Mouse (Mus musculus) CH12.LX (cell line): ENCODE measurements around the gene Ppp4c. TPM values are rescaled to one million over a fixed set of nuclear protein-coding genes. Genes with fewer than 3 reads are reported as not detected.
A peak's percentile ranks its signal among the peaks of the same experiment; 100 is the strongest.

Experiments
- DNase-seq: peaks from one replicate; pipeline ENCODE4 v3.0.0-alpha.2; 2013; ENCODE audit errors: extremely low read depth
- H3K27ac ChIP-seq: 2 replicates; pipeline ENCODE4 v1.5.1; 2012; ENCODE audit warnings: low read depth, mild to moderate bottlenecking, control low read depth, moderate library complexity; ENCODE audit not compliant: insufficient read depth
- H3K27me3 ChIP-seq: replicated peaks from 2 replicates; pipeline ENCODE3; 2012; ENCODE audit warnings: inconsistent platforms
- H3K36me3 ChIP-seq, 2 experiments: replicated peaks in 1 of 2; 2 replicates each; pipeline versions ENCODE3 to v1.6.1; 2012; ENCODE audit warnings: inconsistent platforms in 1 of 2, low read length in 1 of 2, mild to moderate bottlenecking in 1 of 2, mixed read lengths in 1 of 2, moderate library complexity in 1 of 2; ENCODE audit not compliant: control insufficient read depth in 1 of 2, insufficient read depth in 1 of 2
- H3K4me1 ChIP-seq, 2 experiments: 2 replicates each; pipeline ENCODE4 v1.6.1; 2012; ENCODE audit warnings: inconsistent platforms in 1 of 2, moderate library complexity in 1 of 2; ENCODE audit not compliant: insufficient read depth in 2 of 2, control insufficient read depth in 1 of 2
- H3K4me2 ChIP-seq: 2 replicates; pipeline ENCODE4 v1.6.1; 2012; ENCODE audit warnings: low read depth, mild to moderate bottlenecking, control low read depth; ENCODE audit not compliant: poor library complexity, insufficient read depth, severe bottlenecking
- H3K4me3 ChIP-seq, 3 experiments: fragments of 150-350 bp in 1 of 3; sonication (generic) in 1 of 3; replicated peaks in 1 of 3; 2 replicates each; pipeline versions ENCODE3 to v1.5.1; 2011 to 2012; ENCODE audit warnings: low read depth in 2 of 3, low read length in 2 of 3, mild to moderate bottlenecking in 2 of 3, moderate library complexity in 2 of 3, control low read depth in 1 of 3, improper control_type of control experiment in 1 of 3, inconsistent platforms in 1 of 3, mixed read lengths in 1 of 3; ENCODE audit not compliant: poor library complexity in 1 of 3
- H3K79me2 ChIP-seq: replicated peaks from 2 replicates; pipeline ENCODE4 v1.6.1; 2012; ENCODE audit warnings: mild to moderate bottlenecking, moderate library complexity; ENCODE audit not compliant: control insufficient read depth, poor library complexity, insufficient read depth, severe bottlenecking; ENCODE audit errors: extremely low read depth
- H3K9ac ChIP-seq: 2 replicates; pipeline ENCODE4 v1.6.1; 2012; ENCODE audit warnings: low read depth, mild to moderate bottlenecking, control low read depth, moderate library complexity; ENCODE audit not compliant: insufficient read depth
- H3K9me3 ChIP-seq: replicated peaks from 2 replicates; pipeline ENCODE3; 2012; ENCODE audit warnings: low read length, inconsistent platforms, mixed read lengths
- BHLHE40 ChIP-seq: IDR thresholded peaks from 2 replicates; pipeline ENCODE4 v1.6.1; 2011; ENCODE audit warnings: mild to moderate bottlenecking, low read depth, low read length, improper control_type of control experiment
- CHD1 ChIP-seq: IDR thresholded peaks from 2 replicates; pipeline ENCODE4 v1.6.1; 2012; ENCODE audit warnings: low read depth, low read length, improper control_type of control experiment, inconsistent platforms
- CHD2 ChIP-seq: IDR thresholded peaks from 2 replicates; pipeline ENCODE4 v1.6.1; 2011; ENCODE audit warnings: low read length, improper control_type of control experiment
- CTCF ChIP-seq, 2 experiments: IDR thresholded peaks in 1 of 2; conservative IDR thresholded peaks in 1 of 2; 2 replicates each; pipeline ENCODE4 v1.5.1; 2011 to 2012; ENCODE audit warnings: low read depth in 2 of 2, low read length in 2 of 2, improper control_type of control experiment in 1 of 2, inconsistent platforms in 1 of 2, mild to moderate bottlenecking in 1 of 2, moderate library complexity in 1 of 2
- E2F4 ChIP-seq: IDR thresholded peaks from 2 replicates; pipeline ENCODE4 v1.6.1; 2011; ENCODE audit warnings: low read depth, low read length, improper control_type of control experiment; ENCODE audit not compliant: insufficient replicate concordance
- ETS1 ChIP-seq: conservative IDR thresholded peaks from 2 replicates; pipeline ENCODE4 v1.6.1; 2012; ENCODE audit warnings: low read depth, mild to moderate bottlenecking, inconsistent platforms, low read length, improper control_type of control experiment, moderate library complexity
- GABPA ChIP-seq: IDR thresholded peaks from 2 replicates; pipeline ENCODE4 v1.6.1; 2012; ENCODE audit warnings: low read depth, low read length, improper control_type of control experiment, inconsistent platforms; ENCODE audit not compliant: insufficient replicate concordance
- HCFC1 ChIP-seq: IDR thresholded peaks from 2 replicates; pipeline ENCODE4 v1.6.1; 2012; ENCODE audit warnings: low read depth, mild to moderate bottlenecking, inconsistent platforms, low read length, improper control_type of control experiment
- IRF4 ChIP-seq: IDR thresholded peaks from 2 replicates; pipeline ENCODE4 v1.6.1; 2014; ENCODE audit warnings: low read depth, mild to moderate bottlenecking, inconsistent platforms, low read length, improper control_type of control experiment
- JUN ChIP-seq: IDR thresholded peaks from 2 replicates; pipeline ENCODE4 v1.6.1; 2011; ENCODE audit warnings: low read depth, mild to moderate bottlenecking, low read length, improper control_type of control experiment, moderate library complexity; ENCODE audit not compliant: insufficient read depth
- JUND ChIP-seq: conservative IDR thresholded peaks from 2 replicates; pipeline ENCODE4 v1.6.1; 2011; ENCODE audit warnings: low read depth, low read length, improper control_type of control experiment
- KAT2A ChIP-seq: IDR thresholded peaks from 2 replicates; pipeline ENCODE4 v1.6.1; 2012; ENCODE audit warnings: low read length, improper control_type of control experiment, inconsistent platforms; ENCODE audit not compliant: insufficient replicate concordance
- MAFK ChIP-seq: IDR thresholded peaks from 2 replicates; pipeline ENCODE4 v1.6.1; 2011; ENCODE audit warnings: low read length, improper control_type of control experiment; ENCODE audit not compliant: insufficient replicate concordance
- MAX ChIP-seq: IDR thresholded peaks from 2 replicates; pipeline ENCODE4 v1.6.1; 2011; ENCODE audit warnings: low read length, improper control_type of control experiment
- MAZ ChIP-seq: IDR thresholded peaks from 2 replicates; pipeline ENCODE4 v1.6.1; 2012; ENCODE audit warnings: low read depth, mild to moderate bottlenecking, inconsistent platforms, low read length, improper control_type of control experiment, moderate library complexity
- MEF2A ChIP-seq: IDR thresholded peaks from 2 replicates; pipeline ENCODE4 v1.6.1; 2014; ENCODE audit warnings: low read depth, mild to moderate bottlenecking, inconsistent platforms, low read length, improper control_type of control experiment, borderline replicate concordance
- MXI1 ChIP-seq: IDR thresholded peaks from 2 replicates; pipeline ENCODE4 v1.6.1; 2011; ENCODE audit warnings: mild to moderate bottlenecking, low read depth, low read length, improper control_type of control experiment
- MYC ChIP-seq: IDR thresholded peaks from 2 replicates; pipeline ENCODE4 v1.6.1; 2011; ENCODE audit warnings: low read depth, mild to moderate bottlenecking, improper control_type of control experiment, low read length
- NELFE ChIP-seq: IDR thresholded peaks from 2 replicates; pipeline ENCODE4 v1.6.1; 2011; ENCODE audit warnings: low read depth, low read length, improper control_type of control experiment
- NRF1 ChIP-seq: IDR thresholded peaks from 2 replicates; pipeline ENCODE4 v1.6.1; 2014; ENCODE audit warnings: low read depth, mild to moderate bottlenecking, inconsistent platforms, low read length, improper control_type of control experiment, moderate library complexity
- PAX5 ChIP-seq: IDR thresholded peaks from 2 replicates; pipeline ENCODE4 v1.6.1; 2012; ENCODE audit warnings: low read length, inconsistent platforms, mixed read lengths
- POLR2A ChIP-seq: IDR thresholded peaks from 2 replicates; pipeline ENCODE4 v1.6.1; 2011; ENCODE audit warnings: low read depth, mild to moderate bottlenecking, improper control_type of control experiment, low read length
- POLR2AphosphoS2 ChIP-seq: IDR thresholded peaks from 2 replicates; pipeline ENCODE4 v1.6.1; 2011; ENCODE audit warnings: low read depth, low read length, improper control_type of control experiment
- RAD21 ChIP-seq: IDR thresholded peaks from 2 replicates; pipeline ENCODE4 v1.6.1; 2011; ENCODE audit warnings: low read depth, mild to moderate bottlenecking, low read length, improper control_type of control experiment, moderate library complexity
- RCOR1 ChIP-seq: conservative IDR thresholded peaks from 2 replicates; pipeline ENCODE4 v1.6.1; 2012; ENCODE audit warnings: low read depth, mild to moderate bottlenecking, inconsistent platforms, low read length, improper control_type of control experiment
- SIN3A ChIP-seq: IDR thresholded peaks from 2 replicates; pipeline ENCODE4 v1.6.1; 2012; ENCODE audit warnings: low read length, improper control_type of control experiment, inconsistent platforms
- SMC3 ChIP-seq: IDR thresholded peaks from 2 replicates; pipeline ENCODE4 v1.6.1; 2011; ENCODE audit warnings: low read depth, low read length, improper control_type of control experiment
- TBP ChIP-seq: conservative IDR thresholded peaks from 2 replicates; pipeline ENCODE4 v1.6.1; 2011; ENCODE audit warnings: low read depth, low read length, improper control_type of control experiment
- TCF12 ChIP-seq: IDR thresholded peaks from 2 replicates; pipeline ENCODE4 v1.6.1; 2014; ENCODE audit warnings: low read depth, mild to moderate bottlenecking, inconsistent platforms, low read length, improper control_type of control experiment
- UBTF ChIP-seq: IDR thresholded peaks from 2 replicates; pipeline ENCODE4 v1.6.1; 2012; ENCODE audit warnings: low read depth, mild to moderate bottlenecking, inconsistent platforms, low read length, improper control_type of control experiment, moderate library complexity
- USF1 ChIP-seq: IDR thresholded peaks from 2 replicates; pipeline ENCODE4 v1.6.1; 2014; ENCODE audit warnings: low read depth, mild to moderate bottlenecking, inconsistent platforms, low read length, improper control_type of control experiment
- USF2 ChIP-seq: conservative IDR thresholded peaks from 2 replicates; pipeline ENCODE4 v1.6.1; 2011; ENCODE audit warnings: low read depth, low read length, improper control_type of control experiment
- ZC3H11A ChIP-seq: IDR thresholded peaks from 2 replicates; pipeline ENCODE4 v1.6.1; 2012; ENCODE audit warnings: low read depth, mild to moderate bottlenecking, inconsistent platforms, low read length, improper control_type of control experiment
- ZKSCAN1 ChIP-seq: IDR thresholded peaks from 2 replicates; pipeline ENCODE4 v1.6.1; 2012; ENCODE audit warnings: low read depth, inconsistent platforms, low read length, improper control_type of control experiment, borderline replicate concordance
- ZMIZ1 ChIP-seq: IDR thresholded peaks from 2 replicates; pipeline ENCODE4 v1.6.1; 2012; ENCODE audit warnings: low read depth, mild to moderate bottlenecking, inconsistent platforms, low read length, improper control_type of control experiment
- ZNF384 ChIP-seq: IDR thresholded peaks from 2 replicates; pipeline ENCODE4 v1.6.1; 2012; ENCODE audit warnings: low read depth, low read length, improper control_type of control experiment, inconsistent platforms
- dilution Hi-C: fragments of 300-500 bp; cut with MboI; formaldehyde crosslinking; loops from 2 replicates; pipeline ENCODE4 v1.14.3; 2020; ENCODE audit warnings: low sequenced_read_pairs; ENCODE audit not compliant: extremely low pct_unique_long_range_greater_than_20kb, extremely low pct_ligation_motif_present
- in situ Hi-C: fragments of 300-500 bp; cut with MboI; formaldehyde crosslinking; loops from 3 replicates; pipeline ENCODE4 v1.14.3; 2019; ENCODE audit warnings: low sequenced_read_pairs, low pct_ligation_motif_present, low pct_unique_long_range_greater_than_20kb, mixed read lengths
- polyA plus RNA-seq: library from polyadenylated mRNA; unstranded; fragments of >175 nt; gene quantifications from 2 replicates; pipeline ENCODE4 v1.2.1, GENCODE M21; 2012; ENCODE audit warnings: low read depth; ENCODE audit not compliant: insufficient read length
- total RNA-seq, 2 experiments: library from RNA; depleted of rRNA; stranded (reverse); fragments of 300-350 nt in 1 of 2; fragments of >200 nt in 1 of 2; gene quantifications; 2 replicates each; pipeline ENCODE4 v1.2.3; 2012 to 2014

Ppp4c gene
- total and polyA plus RNA-seq, 3 experiments, result 161 to 213 (median 195) TPM

DNA sequence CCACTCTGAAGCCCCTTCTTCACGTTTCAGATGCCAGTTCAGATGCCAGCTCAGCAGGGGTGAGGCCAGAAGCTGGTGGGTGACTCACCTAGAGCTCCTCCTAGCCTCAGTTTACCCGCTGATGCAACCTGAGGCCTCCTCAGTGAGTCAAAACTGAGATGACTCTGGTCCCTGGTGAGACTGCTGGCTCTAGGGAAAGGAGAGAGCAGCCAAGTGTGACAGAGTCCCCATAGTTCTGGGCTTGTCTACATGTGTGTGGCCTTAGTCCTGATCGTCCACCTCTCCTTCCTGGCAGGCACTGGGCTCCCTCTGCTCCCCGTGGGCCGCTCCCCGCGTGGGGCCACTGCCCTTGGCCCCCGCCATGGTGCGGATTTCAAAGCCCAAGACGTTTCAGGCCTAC lies 14.8 kb downstream of the Ppp4c start (continued):
- TF ChIP-seq TCF12, result peak; percentile 56; the same call in 1 of the 2 replicates
- 0 out of 2 replicates have a peak, but pooled peaks have one; percentile 23 for TF ChIP-seq JUND
- TF ChIP-seq USF2, result no peak
- no peak for TF ChIP-seq CHD2
- TF ChIP-seq ZMIZ1, result no peak
- no peak for TF ChIP-seq ZNF384
- TF ChIP-seq GABPA, result no peak

GRCm38 (mm10) chr7:126776598-126777057 lies 15.7 kb downstream of the Ppp4c start, which contains the start of gene Ypel3:
Gene Ypel3 (plus strand): TSS chr7:126776955.
- DNase-seq, result peak; percentile 90
- in situ Hi-C loops (no loop called here), dilution Hi-C loops (no loop called here)
- Histone ChIP-seq H3K9ac (peak within 1 kb of the TSS; percentile 100), H3K9me3 (peaks cover 3% of the 10 kb centered on the region), H3K4me3 (peak within 1 kb of the TSS; percentile 70 to 89 (median 77)), H3K4me1 (peaks cover 14 to 68% of the 10 kb centered on the region in 2 experiments; a peak in 3 of 4 replicates), H3K79me2 (peaks cover 2% of the 10 kb centered on the region; the same call in 1 of the 2 replicates), H3K4me2 (peak within 1 kb of the TSS; percentile 84), H3K36me3 (peaks cover 27 to 56% of the 10 kb centered on the region in 2 experiments), H3K27me3 (no peaks in the 10 kb centered on the region), H3K27ac (peak within 1 kb of the TSS; percentile 61)
- TF ChIP-seq MAFK (no peak), CHD1 (no peak), IRF4 (no peak; the same call in 1 of the 2 replicates), ZNF384 (no peak), SIN3A (peak; percentile 96), POLR2A (peak; percentile 77), USF1 (no peak), NRF1 (peak; percentile 61), HCFC1 (peak; percentile 64), POLR2AphosphoS2 (no peak), RAD21 (no peak), ZC3H11A (no peak), ZMIZ1 (peak; percentile 19), MAZ (0 out of 2 replicates have a peak, but pooled peaks have one; percentile 48), PAX5 (no peak), TCF12 (peak; percentile 80), UBTF (no peak), USF2 (no peak), MXI1 (no peak), JUN (no peak), RCOR1 (no peak), CHD2 (peak; percentile 90), MEF2A (peak; percentile 51; the same call in 1 of the 2 replicates), ZKSCAN1 (no peak), ETS1 (0 out of 2 replicates have a peak, but pooled peaks have one; percentile 44), SMC3 (no peak), JUND (no peak), KAT2A (no peak), BHLHE40 (no peak; the same call in 1 of the 2 replicates), MYC (no peak), TBP (0 out of 2 replicates have a peak, but pooled peaks have one; percentile 40), CTCF (conservative IDR thresholded peaks at IDR 0.05 in 1 of 2, IDR thresholded peaks at IDR 0.05 in 1 of 2; ENCODE audit: low read depth in 2 of 2, low read length in 2 of 2) (no peak), GABPA (no peak), E2F4 (no peak), MAX (no peak), NELFE (peak; percentile 53)
